Mouse (Mus musculus) thymus, adult 2 months (tissue): ENCODE measurements around the gene Muc1. TPM values are rescaled to one million over a fixed set of nuclear protein-coding genes. Genes with fewer than 3 reads are reported as not detected.
A peak's percentile ranks its signal among the peaks of the same experiment; 100 is the strongest.

Source experiments
- DNase-seq: peaks from one replicate; pipeline ENCODE4 v3.0.0; 2021
- H3K27ac ChIP-seq: fragments of 200-500 bp; 2 replicates; pipeline ENCODE4 v1.5.1; 2012; ENCODE audit warnings: low read length, control low read depth; ENCODE audit not compliant: control insufficient read depth, insufficient read depth
- H3K27me3 ChIP-seq: fragments of 200-500 bp; 2 replicates; pipeline ENCODE4 v1.6.1; 2012; ENCODE audit warnings: mild to moderate bottlenecking, low read length, moderate library complexity, mixed read lengths; ENCODE audit not compliant: control insufficient read depth, insufficient read depth
- H3K36me3 ChIP-seq: fragments of 200-500 bp; 2 replicates; pipeline ENCODE4 v1.6.1; 2012; ENCODE audit warnings: mild to moderate bottlenecking, low read length, moderate library complexity; ENCODE audit not compliant: control insufficient read depth, insufficient read depth
- H3K4me1 ChIP-seq: fragments of 200-500 bp; replicated peaks from 2 replicates; pipeline ENCODE4 v1.6.1; 2012; ENCODE audit warnings: low read length; ENCODE audit not compliant: control insufficient read depth, insufficient read depth
- H3K4me3 ChIP-seq: fragments of 200-500 bp; 2 replicates; pipeline ENCODE4 v1.5.1; 2012; ENCODE audit warnings: mild to moderate bottlenecking, low read length, control low read depth, moderate library complexity; ENCODE audit not compliant: control insufficient read depth, insufficient read depth
- CTCF ChIP-seq: fragments of 200-500 bp; IDR thresholded peaks from 2 replicates; pipeline ENCODE4 v1.5.1; 2012; ENCODE audit warnings: mild to moderate bottlenecking, control low read depth, low read length, moderate library complexity, borderline replicate concordance; ENCODE audit not compliant: control insufficient read depth, poor library complexity, insufficient read depth; ENCODE audit errors: extremely low read depth
- POLR2A ChIP-seq: fragments of 200-500 bp; IDR thresholded peaks from 2 replicates; pipeline ENCODE4 v1.6.1; 2012; ENCODE audit warnings: mild to moderate bottlenecking, low read length, control low read depth, moderate library complexity; ENCODE audit not compliant: control insufficient read depth, poor library complexity, insufficient read depth; ENCODE audit errors: extremely low read depth
- WGBS: fragments of 180-500 bp; shearing (Covaris S2); methylation state at CpG from one replicate; pipeline ENCODE4 v1.1.7; 2018; 5-methylcytosine and 5-hydroxymethylcytosine counted together
- polyA plus RNA-seq: library from polyadenylated mRNA; depleted of rRNA; stranded (reverse); fragments of >200 nt; gene quantifications from 2 replicates; pipeline ENCODE4 v1.2.3, GENCODE M21; 2012

Muc1 gene
- polyA plus RNA-seq, 1 experiment, result 14.1 TPM

- TF ChIP-seq POLR2A (no peak), CTCF (no peak)
- Histone ChIP-seq H3K27me3 (no peaks in the 10 kb centered on the region), H3K36me3 (0 out of 2 replicates have a peak, but pooled peaks cover 2% of the 10 kb centered on the region), H3K27ac (no peak overlapping the region), H3K4me1 (peaks cover 14% of the 10 kb centered on the region), H3K4me3 (no peak overlapping the region)
- 63% methylated on average over 3 of the region's 3 CpGs for WGBS
- no peak for DNase-seq
Observed at GRCm38 (mm10) chr3:89199839-89200238, 29.0 kb upstream of the Muc1 start.

GRCm38 (mm10) chr3:89202253-89203141 lies 26.4 kb upstream of the Muc1 start, which contains the start of gene Gba:
TSS of gene Gba (plus strand) at chr3:89202928.
- whole genome bisulfite sequencing, result 24% methylated on average over 13 of the region's 13 CpGs
- peaks cover 6% of the 10 kb centered on the region for H3K4me1 ChIP-seq
- peak within 1 kb of the TSS; percentile 32 for H3K4me3 ChIP-seq
- no peaks in the 10 kb centered on the region for H3K27me3 ChIP-seq
- H3K36me3 ChIP-seq, result peaks cover 28% of the 10 kb centered on the region
- peak; percentile 85 for DNase-seq
- no peak for TF ChIP-seq POLR2A
- no peak for TF ChIP-seq CTCF
- H3K27ac ChIP-seq, result no peak within 1 kb of the TSS

- Histone ChIP-seq H3K36me3 (peaks cover 33% of the 10 kb centered on the region), H3K4me1 (peaks cover 6% of the 10 kb centered on the region), H3K4me3 (peak overlapping the region; percentile 32), H3K27ac (no peak overlapping the region), H3K27me3 (no peaks in the 10 kb centered on the region)
- no peak for DNase-seq
- 21% methylated on average over 5 of the region's 5 CpGs for WGBS
- TF ChIP-seq POLR2A, result no peak
- TF ChIP-seq CTCF, result no peak
Observed at GRCm38 (mm10) chr3:89203142-89203514, 25.7 kb upstream of the Muc1 start.

GRCm38 (mm10) chr3:89206079-89206478 lies 22.8 kb upstream of the Muc1 start:
- no peak overlapping the region for H3K27ac ChIP-seq
- H3K27me3 ChIP-seq, result no peaks in the 10 kb centered on the region
- 97% methylated on average over 7 of the region's 7 CpGs for WGBS
- H3K4me1 ChIP-seq, result peaks cover 6% of the 10 kb centered on the region
- no peak for DNase-seq
- peaks cover 47% of the 10 kb centered on the region for H3K36me3 ChIP-seq
- H3K4me3 ChIP-seq, result no peak overlapping the region
- no peak for TF ChIP-seq CTCF
- TF ChIP-seq POLR2A, result no peak

GRCm38 (mm10) chr3:89206695-89207094 lies 22.2 kb upstream of the Muc1 start:
- H3K36me3 ChIP-seq, result peaks cover 47% of the 10 kb centered on the region
- TF ChIP-seq CTCF (no peak), POLR2A (no peak)
- WGBS, result 83% methylated on average over 2 of the region's 2 CpGs
- no peak for DNase-seq
- no peaks in the 10 kb centered on the region for H3K27me3 ChIP-seq
- no peak overlapping the region for H3K27ac ChIP-seq
- H3K4me3 ChIP-seq, result no peak overlapping the region
- H3K4me1 ChIP-seq, result peaks cover 6% of the 10 kb centered on the region

- whole genome bisulfite sequencing, result 95% methylated on average over 13 of the region's 13 CpGs
- TF ChIP-seq CTCF, result no peak
- TF ChIP-seq POLR2A, result no peak
Observed at GRCm38 (mm10) chr3:89208075-89208657, 20.7 kb upstream of the Muc1 start.

GRCm38 (mm10) chr3:89208736-89209135 lies 20.1 kb upstream of the Muc1 start:
- 91% methylated on average over 6 of the region's 6 CpGs for WGBS
- TF ChIP-seq CTCF, result no peak
- no peak for TF ChIP-seq POLR2A
- Histone ChIP-seq H3K27ac (no peak overlapping the region), H3K36me3 (peaks cover 47% of the 10 kb centered on the region), H3K27me3 (no peaks in the 10 kb centered on the region), H3K4me1 (no peaks in the 10 kb centered on the region; the same call in 1 of the 2 replicates), H3K4me3 (no peak overlapping the region)
- no peak for DNase-seq

More at GRCm38 (mm10) chr3:89208075-89208657, 20.7 kb upstream of the Muc1 start:
- no peak for DNase-seq
- H3K4me3 ChIP-seq, result no peak overlapping the region
- no peaks in the 10 kb centered on the region for H3K27me3 ChIP-seq
- H3K27ac ChIP-seq, result no peak overlapping the region
- peaks cover 3% of the 10 kb centered on the region for H3K4me1 ChIP-seq
- peaks cover 47% of the 10 kb centered on the region for H3K36me3 ChIP-seq
